Mouse (Mus musculus) kidney, postnatal 0 days (tissue): ENCODE measurements around the gene Stk38. TPM values are rescaled to one million over a fixed set of nuclear protein-coding genes. Genes with fewer than 3 reads are reported as not detected.
"Not testable (repeated sequence)": the region's sequence is repeated elsewhere in the genome, so short reads cannot be mapped to it uniquely, and the experiment has no call there.

Experiments used
- ATAC-seq: fragments of 200-750 bp; cut with Nextera tagmentation; replicated peaks from 2 replicates; pipeline ENCODE4 v1.8.0; 2017; ENCODE audit warnings: low read depth, moderate number of reproducible peaks, moderate TSS enrichment, moderate library complexity; ENCODE audit not compliant: low FRiP score
- DNase-seq: peaks from one replicate; pipeline ENCODE4 v3.0.0-alpha.2; 2016; ENCODE audit warnings: low spot score
- H3K27ac ChIP-seq: fragments of 300-500 bp; sonication (generic); 2 replicates; pipeline ENCODE4 v1.5.1; 2014; ENCODE audit warnings: mild to moderate bottlenecking
- H3K27me3 ChIP-seq: fragments of 300-500 bp; sonication (generic); 2 replicates; pipeline ENCODE4 v1.6.1; 2014; ENCODE audit warnings: low read length, mixed read lengths; ENCODE audit not compliant: insufficient read depth
- H3K36me3 ChIP-seq: fragments of 300-500 bp; sonication (generic); 2 replicates; pipeline ENCODE4 v1.6.1; 2014; ENCODE audit warnings: low read length, mixed read lengths; ENCODE audit not compliant: insufficient read depth
- H3K4me1 ChIP-seq: fragments of 300-500 bp; sonication (generic); replicated peaks from 2 replicates; pipeline ENCODE4 v1.6.1; 2014; ENCODE audit warnings: antibody characterized with exemption, low read length, mixed read lengths; ENCODE audit not compliant: insufficient read depth
- H3K4me2 ChIP-seq: fragments of 300-500 bp; sonication (generic); 2 replicates; pipeline ENCODE4 v1.6.1; 2014; ENCODE audit warnings: mild to moderate bottlenecking, low read length, moderate library complexity, mixed read lengths
- H3K4me3 ChIP-seq: fragments of 300-500 bp; sonication (generic); replicated peaks from 2 replicates; pipeline ENCODE4 v1.5.1; 2014; ENCODE audit warnings: low read depth, low read length
- H3K9ac ChIP-seq: fragments of 300-500 bp; sonication (generic); 2 replicates; pipeline ENCODE4 v1.6.1; 2014; ENCODE audit warnings: low read depth, low read length
- H3K9me3 ChIP-seq: fragments of 300-500 bp; sonication (generic); replicated peaks from 2 replicates; pipeline ENCODE4 v1.6.1; 2016; ENCODE audit warnings: low read length, inconsistent platforms, mixed read lengths
- CTCF ChIP-seq: IDR thresholded peaks from 2 replicates; pipeline ENCODE4 v1.5.1; 2016; ENCODE audit warnings: antibody characterized with exemption, low read depth, mild to moderate bottlenecking, moderate library complexity
- WGBS: fragments of 180-500 bp; shearing (Covaris S2); extraction: QIAGEN DNeasy Blood & Tissue Kit; methylation state at CpG from one replicate; pipeline ENCODE4 v1.1.7; 2014; 5-methylcytosine and 5-hydroxymethylcytosine counted together
- polyA plus RNA-seq: library from polyadenylated mRNA; unstranded; fragments of >200 nt; fragmentation: Nextera tagmentation; extraction: Ambion mirVana; gene quantifications from 2 replicates; pipeline ENCODE4 v1.2.1, GENCODE M21; 2015

Gene Stk38
- polyA plus RNA-seq, 1 experiment from 2014 or later: 58.8 TPM

GRCm38 (mm10) chr17:29032274-29033069, 24.7 kb upstream of the Stk38 start, which contains the start of gene Srsf3:
Gene Srsf3, plus strand, starts transcription at chr17:29032628.
- no peaks in the 10 kb centered on the region for H3K27me3 ChIP-seq
- ATAC-seq (peak; percentile 96), DNase-seq (peak; percentile 100)
- H3K4me2 ChIP-seq: peak within 1 kb of the TSS; percentile 78
- H3K4me3 ChIP-seq: peak within 1 kb of the TSS; percentile 88
- peaks cover 8% of the 10 kb centered on the region; the same call in 1 of the 2 replicates for H3K36me3 ChIP-seq
- no peak for TF ChIP-seq CTCF
- H3K27ac ChIP-seq: peak within 1 kb of the TSS; percentile 99
- H3K9ac ChIP-seq: peak within 1 kb of the TSS; percentile 96
- 0 out of 2 replicates have a peak, but pooled peaks cover 3% of the 10 kb centered on the region for H3K4me1 ChIP-seq
- WGBS: under 1% methylated on average over 77 of the region's 77 CpGs
- no peaks in the 10 kb centered on the region for H3K9me3 ChIP-seq

DNA sequence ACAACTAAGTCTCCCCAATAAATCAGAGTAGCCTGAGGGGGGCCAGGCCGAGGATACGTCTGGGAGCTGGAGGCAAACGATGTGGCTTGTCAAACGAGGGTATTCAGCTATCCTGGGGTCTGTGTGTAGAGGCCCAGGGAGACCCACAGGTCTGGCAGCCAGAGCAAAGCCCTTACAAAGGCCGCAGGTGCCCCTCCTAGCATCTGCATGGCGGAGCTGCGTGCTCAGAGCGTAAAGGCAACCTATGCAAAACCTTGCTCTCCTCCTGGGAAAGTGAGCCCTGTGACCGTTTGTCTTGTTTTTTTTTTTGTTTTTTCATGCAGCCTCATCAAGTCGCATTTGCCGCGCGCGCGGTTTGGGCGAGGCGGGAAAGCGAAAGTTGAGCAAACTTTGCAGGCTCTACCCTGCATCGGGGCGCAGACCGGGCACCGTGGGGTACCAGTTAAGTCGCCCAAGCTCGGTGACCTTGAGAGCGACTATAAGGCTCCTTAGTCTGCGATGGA, 24.0 kb upstream of the Stk38 start:
- H3K4me3 ChIP-seq: peak overlapping the region; percentile 88
- peak overlapping the region; percentile 67 for H3K4me2 ChIP-seq
- DNase-seq (no peak), ATAC-seq (no peak)
- peak overlapping the region; percentile 99 for H3K27ac ChIP-seq
- H3K36me3 ChIP-seq: 0 out of 2 replicates have a peak, but pooled peaks cover 1% of the 10 kb centered on the region
- peak overlapping the region; percentile 96 for H3K9ac ChIP-seq
- H3K9me3 ChIP-seq: no peaks in the 10 kb centered on the region
- H3K27me3 ChIP-seq: no peaks in the 10 kb centered on the region
- TF ChIP-seq CTCF: no peak
- 0 out of 2 replicates have a peak, but pooled peaks cover 5% of the 10 kb centered on the region for H3K4me1 ChIP-seq
- under 1% methylated on average over 26 of the region's 26 CpGs for WGBS

GRCm38 (mm10) chr17:29031085-29031711, 23.4 kb upstream of the Stk38 start:
- peak overlapping the region; percentile 88 for H3K4me3 ChIP-seq
- peak overlapping the region; percentile 67 for H3K4me2 ChIP-seq
- peak overlapping the region; percentile 96 for H3K9ac ChIP-seq
- ATAC-seq, H3K9me3 ChIP-seq, H3K36me3 ChIP-seq, H3K4me1 ChIP-seq, DNase-seq, H3K27me3 ChIP-seq: not testable (repeated sequence)
- peak overlapping the region; percentile 99 for H3K27ac ChIP-seq
- 33% methylated on average over 7 of the region's 7 CpGs for WGBS

GRCm38 (mm10) chr17:29030321-29031034, 22.7 kb upstream of the Stk38 start:
- Histone ChIP-seq H3K4me3 (no peak overlapping the region), H3K27me3 (no peaks in the 10 kb centered on the region), H3K4me1 (0 out of 2 replicates have a peak, but pooled peaks cover 7% of the 10 kb centered on the region), H3K4me2 (no peak overlapping the region), H3K36me3 (no peaks in the 10 kb centered on the region), H3K27ac (no peak overlapping the region), H3K9ac (no peak overlapping the region), H3K9me3 (no peaks in the 10 kb centered on the region)
- DNase-seq: no peak
- peak; percentile 26; the same call in 1 of the 2 replicates for TF ChIP-seq CTCF
- WGBS: 91% methylated on average over 6 of the region's 6 CpGs
- ATAC-seq: no peak

DNA sequence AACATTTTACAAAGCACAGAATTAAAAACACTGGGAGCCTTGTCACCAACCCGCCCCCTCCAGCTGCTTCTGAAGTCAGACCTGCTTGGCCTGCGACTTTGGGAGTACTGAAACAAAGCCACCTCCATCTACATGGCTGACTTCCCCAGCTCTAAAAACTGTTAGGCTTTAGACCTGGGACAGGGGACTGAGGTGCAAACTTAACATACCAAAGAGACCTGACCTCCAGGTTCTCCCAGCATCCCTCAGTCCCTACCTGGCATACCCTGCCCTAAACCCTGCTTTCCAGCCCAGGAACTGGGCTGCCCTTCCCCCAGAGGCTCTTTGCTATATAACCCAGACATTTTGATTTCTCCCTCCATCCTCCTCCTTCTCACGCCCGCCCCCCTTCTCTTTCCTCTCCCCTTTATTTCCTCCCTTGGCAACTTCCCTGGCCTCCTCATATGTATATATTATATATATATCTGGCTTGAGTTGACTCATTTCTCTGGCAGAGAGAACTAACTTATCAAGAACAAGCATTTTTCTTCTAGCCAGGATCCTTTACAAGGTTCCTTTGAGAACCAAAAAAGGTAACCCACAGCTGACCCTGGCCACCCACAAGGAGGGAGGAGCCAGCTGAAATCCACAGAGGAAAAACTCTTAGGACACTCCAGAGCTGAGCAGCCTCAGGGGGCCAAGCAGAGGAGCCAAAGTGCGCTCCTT, 19.0 kb upstream of the Stk38 start:
- ATAC-seq (no peak), DNase-seq (peak; percentile 54)
- no peak overlapping the region for H3K4me2 ChIP-seq

More for the DNA sequence above, 19.0 kb upstream of the Stk38 start:
- peak overlapping the region; percentile 57; the same call in 1 of the 2 replicates for H3K27ac ChIP-seq
- no peaks in the 10 kb centered on the region for H3K36me3 ChIP-seq
- WGBS: 44% methylated on average over 5 of the region's 5 CpGs
- H3K9ac ChIP-seq: no peak overlapping the region
- no peaks in the 10 kb centered on the region for H3K9me3 ChIP-seq
- no peak overlapping the region for H3K4me3 ChIP-seq
- H3K27me3 ChIP-seq: no peaks in the 10 kb centered on the region
- H3K4me1 ChIP-seq: 0 out of 2 replicates have a peak, but pooled peaks cover 12% of the 10 kb centered on the region
- no peak for TF ChIP-seq CTCF
